Mouse (Mus musculus) megakaryocyte progenitor cell, adult 5-6 weeks (primary cell): Measurements from ENCODE around the gene Ascc1. TPM values are rescaled to one million over a fixed set of nuclear protein-coding genes. Genes with fewer than 3 reads are reported as not detected.

Experiments
- total RNA-seq, 2 experiments: library from RNA; stranded (forward) in 1 of 2; stranded (reverse) in 1 of 2; fragments of 157-497, 149-512 nt in 1 of 2; fragments of 200-1000 nt in 1 of 2; gene quantifications; 2 replicates each; pipeline versions ENCODE4 v1.2.3 to v1.2.4; 2015 to 2017

Ascc1 gene
- total RNA-seq, 2 experiments from 2014 or later = 33.2 to 38.3 TPM

Other genes with a start within 250 kb of the Ascc1 start
- 21.1 and 23.3 TPM in 2 replicates for gene Dnajb12, start 123.2 kb upstream of the Ascc1 start, total RNA-seq (2015)
- 19.3 and 20.2 TPM in 2 replicates for gene Dnajb12, start 123.2 kb upstream of the Ascc1 start, total RNA-seq (2017)
- 0.37 and 2.4 TPM in 2 replicates for gene Ddit4, start 51.0 kb upstream of the Ascc1 start, total RNA-seq (2015)
- gene Ddit4, start 51.0 kb upstream of the Ascc1 start, total RNA-seq (2017) = 0.41 and 0.42 TPM in 2 replicates
- 54.5 and 55.9 TPM in 2 replicates for gene Anapc16, start 330 bp downstream of the Ascc1 start, total RNA-seq (2015)
- 32.6 and 35.1 TPM in 2 replicates for gene Anapc16, start 330 bp downstream of the Ascc1 start, total RNA-seq (2017)
- 0.02 TPM in 1 of 2 replicates, not detected in the other for gene Spock2, start 103.4 kb downstream of the Ascc1 start, total RNA-seq (2015)
- not detected in 2 replicates for gene Spock2, start 103.4 kb downstream of the Ascc1 start, total RNA-seq (2017)
- not detected in 2 replicates for gene Chst3, start 216.5 kb downstream of the Ascc1 start, total RNA-seq (2015)
- not detected in 2 replicates for gene Chst3, start 216.5 kb downstream of the Ascc1 start, total RNA-seq (2017)